Mouse (Mus musculus) forebrain, embryonic 11.5 days (tissue): ENCODE results near the gene 4930451I11Rik. TPM values are rescaled to one million over a fixed set of nuclear protein-coding genes. Genes with fewer than 3 reads are reported as not detected.

Experiments used
- ATAC-seq: fragments of 200-750 bp; cut with Nextera tagmentation; replicated peaks from 2 replicates; pipeline ENCODE4 v1.8.0; 2017; ENCODE audit warnings: moderate TSS enrichment; ENCODE audit not compliant: low FRiP score
- DNase-seq: peaks from one replicate; pipeline ENCODE4 v3.0.0-alpha.2; 2017; ENCODE audit warnings: low spot score
- H3K27ac ChIP-seq: fragments of 300-500 bp; sonication (generic); 2 replicates; pipeline ENCODE4 v1.5.1; 2014; ENCODE audit warnings: low read depth, low read length
- H3K27me3 ChIP-seq: fragments of 300-500 bp; sonication (generic); 2 replicates; pipeline ENCODE4 v1.6.1; 2014; ENCODE audit warnings: mild to moderate bottlenecking, low read length, mixed read lengths; ENCODE audit not compliant: control insufficient read depth, insufficient read depth
- H3K36me3 ChIP-seq: fragments of 300-500 bp; sonication (generic); 2 replicates; pipeline ENCODE4 v1.6.1; 2014; ENCODE audit warnings: mild to moderate bottlenecking, low read length, moderate library complexity, mixed read lengths; ENCODE audit not compliant: control insufficient read depth, insufficient read depth
- H3K4me1 ChIP-seq: fragments of 300-500 bp; sonication (generic); replicated peaks from 2 replicates; pipeline ENCODE4 v1.6.1; 2014; ENCODE audit warnings: low read length, mixed read lengths; ENCODE audit not compliant: control insufficient read depth, insufficient read depth
- H3K4me2 ChIP-seq: fragments of 300-500 bp; sonication (generic); 2 replicates; pipeline ENCODE4 v1.6.1; 2014; ENCODE audit warnings: low read depth, mild to moderate bottlenecking, low read length, moderate library complexity, mixed read lengths; ENCODE audit not compliant: severe bottlenecking
- H3K4me3 ChIP-seq: fragments of 300-500 bp; sonication (generic); 2 replicates; pipeline ENCODE4 v1.5.1; 2014; ENCODE audit warnings: low read depth, low read length
- H3K9ac ChIP-seq: fragments of 300-500 bp; sonication (generic); 2 replicates; pipeline ENCODE4 v1.6.1; 2014; ENCODE audit warnings: low read length
- H3K9me3 ChIP-seq: fragments of 300-500 bp; sonication (generic); 2 replicates; pipeline ENCODE4 v1.6.1; 2016; ENCODE audit warnings: low read length, mixed read lengths; ENCODE audit not compliant: control insufficient read depth
- WGBS: fragments of 180-500 bp; shearing (Covaris S2); extraction: QIAGEN DNeasy Blood & Tissue Kit; methylation state at CpG from one replicate; pipeline ENCODE4 v1.1.7; 2014; 5-methylcytosine and 5-hydroxymethylcytosine counted together
- polyA plus RNA-seq: library from polyadenylated mRNA; unstranded; fragments of >200 nt; fragmentation: Nextera tagmentation; extraction: Ambion mirVana; gene quantifications from 2 replicates; pipeline ENCODE4 v1.2.1, GENCODE M21; 2014

4930451I11Rik gene
- polyA plus RNA-seq, 1 experiment from 2014 or later = not detected

DNA sequence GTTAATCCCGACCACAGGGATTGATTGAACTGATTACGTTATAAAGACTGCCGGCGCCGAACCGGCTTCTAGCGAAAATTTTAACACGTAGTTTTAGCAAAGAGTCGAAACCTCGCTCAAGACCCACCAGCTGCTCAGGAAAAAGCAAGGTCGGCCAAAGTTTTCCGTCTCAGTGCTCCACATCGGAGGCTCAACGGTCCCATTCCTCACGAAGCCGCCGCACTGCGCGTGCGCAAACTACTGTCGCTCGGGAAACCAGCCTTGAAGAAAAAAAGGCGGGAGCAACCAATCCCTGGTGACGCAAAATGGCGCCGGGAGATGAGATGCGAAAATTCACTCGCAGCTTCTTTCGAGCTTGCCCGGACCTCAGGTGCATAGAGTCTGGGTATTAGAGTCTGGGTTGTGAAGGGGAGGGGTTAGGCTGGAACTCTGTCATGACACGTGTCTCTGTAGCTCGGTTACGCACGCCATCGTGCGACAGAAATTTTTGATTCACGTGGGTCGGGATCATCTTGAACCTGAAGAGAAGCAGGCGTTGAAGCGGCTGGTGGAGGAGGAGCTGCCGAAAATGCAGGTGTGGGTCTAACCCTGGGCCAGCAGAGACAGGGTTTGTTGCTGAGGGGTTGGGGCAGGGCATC lies 30.8 kb upstream of the 4930451I11Rik start, which contains the start of gene Ino80e:
Gene Ino80e (minus strand): TSS at position 231 of the 638 bp plus-strand sequence.
- WGBS = under 1% methylated on average over 41 of the region's 41 CpGs

DNA sequence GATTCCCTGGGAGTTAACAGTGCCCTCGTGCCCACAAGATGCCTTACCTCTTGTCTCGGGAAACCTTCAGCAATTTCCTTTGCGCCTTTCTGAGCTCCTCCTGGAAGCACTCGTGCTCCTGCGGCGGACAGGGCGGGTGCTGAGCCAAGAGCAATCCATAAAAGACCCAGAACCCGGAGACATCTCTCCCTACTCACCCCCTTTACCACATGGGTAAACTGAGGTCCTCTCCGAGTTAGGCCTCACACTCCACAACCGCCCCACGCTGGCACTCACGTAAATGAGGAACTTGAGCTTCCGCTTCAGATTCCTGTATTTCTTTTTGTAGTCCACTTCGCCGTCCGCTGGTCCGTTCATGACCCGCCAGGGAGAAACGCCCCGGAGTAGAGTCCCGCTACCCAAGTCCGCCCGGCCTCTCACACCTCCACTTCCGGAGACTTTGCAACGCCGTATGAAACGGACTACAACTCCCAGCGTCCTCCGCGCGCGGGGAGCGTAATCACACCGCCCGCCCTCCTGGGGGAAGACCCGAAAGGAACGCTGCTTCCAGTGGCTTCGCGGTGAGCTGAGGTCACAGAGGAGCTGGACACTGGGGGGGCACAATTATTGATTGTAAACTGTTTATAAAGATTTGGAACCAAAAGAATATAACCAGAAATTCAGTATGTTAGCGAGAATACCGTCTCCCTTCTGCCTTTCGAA lies 30.1 kb upstream of the 4930451I11Rik start, which contains the start of gene Hirip3:
Gene Hirip3 (plus strand): TSS at position 544 of the 702 bp plus-strand sequence.
- ATAC-seq = peak; percentile 89
- Histone ChIP-seq H3K9ac (peak within 1 kb of the TSS; percentile 87), H3K4me3 (peak within 1 kb of the TSS; percentile 64), H3K36me3 (peaks cover 18% of the 10 kb centered on the region; the same call in 1 of the 2 replicates), H3K4me1 (peaks cover 20% of the 10 kb centered on the region), H3K9me3 (no peaks in the 10 kb centered on the region), H3K27ac (peak within 1 kb of the TSS; percentile 84), H3K27me3 (no peaks in the 10 kb centered on the region), H3K4me2 (peak within 1 kb of the TSS; percentile 72)
- 5% methylated on average over 42 of the region's 42 CpGs for WGBS
- peak; percentile 97 for DNase-seq

More for the DNA sequence above, 30.8 kb upstream of the 4930451I11Rik start, which contains the start of gene Ino80e:
- peak; percentile 96 for DNase-seq
- Histone ChIP-seq H3K4me3 (peak within 1 kb of the TSS; percentile 64), H3K4me1 (peaks cover 20% of the 10 kb centered on the region), H3K36me3 (peaks cover 17% of the 10 kb centered on the region; the same call in 1 of the 2 replicates), H3K9ac (peak within 1 kb of the TSS; percentile 87), H3K27me3 (no peaks in the 10 kb centered on the region), H3K27ac (peak within 1 kb of the TSS; percentile 84), H3K9me3 (no peaks in the 10 kb centered on the region), H3K4me2 (peak within 1 kb of the TSS; percentile 72)
- peak; percentile 76 for ATAC-seq

DNA sequence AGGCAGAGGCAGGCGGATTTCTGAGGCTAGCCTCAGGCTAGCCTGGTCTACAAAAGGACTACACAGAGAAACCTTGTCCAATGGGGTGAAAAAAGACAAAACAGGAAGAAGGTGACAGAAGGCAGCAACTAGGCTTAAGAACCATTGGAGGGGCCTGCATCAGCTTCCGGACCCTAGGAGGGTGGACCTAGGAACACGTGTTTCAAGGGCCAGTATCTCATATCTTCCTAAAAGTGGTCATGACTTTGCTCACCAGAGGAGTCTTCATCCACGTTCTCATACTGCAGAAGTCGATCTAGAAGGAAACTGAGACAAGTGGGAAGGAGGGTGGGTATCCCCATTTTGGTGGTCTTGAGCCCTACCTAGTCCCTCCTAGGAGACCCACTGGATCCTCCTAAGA lies 29.5 kb upstream of the 4930451I11Rik start:
- no peaks in the 10 kb centered on the region for H3K27me3 ChIP-seq
- H3K36me3 ChIP-seq = peaks cover 12% of the 10 kb centered on the region; the same call in 1 of the 2 replicates
- peaks cover 20% of the 10 kb centered on the region for H3K4me1 ChIP-seq
- peak overlapping the region; percentile 64 for H3K4me3 ChIP-seq
- no peaks in the 10 kb centered on the region for H3K9me3 ChIP-seq
- H3K4me2 ChIP-seq = peak overlapping the region; percentile 72
- no peak overlapping the region for H3K27ac ChIP-seq
- DNase-seq (no peak), ATAC-seq (no peak)
- peak overlapping the region; percentile 87 for H3K9ac ChIP-seq
- WGBS = 76% methylated on average over 5 of the region's 5 CpGs

DNA sequence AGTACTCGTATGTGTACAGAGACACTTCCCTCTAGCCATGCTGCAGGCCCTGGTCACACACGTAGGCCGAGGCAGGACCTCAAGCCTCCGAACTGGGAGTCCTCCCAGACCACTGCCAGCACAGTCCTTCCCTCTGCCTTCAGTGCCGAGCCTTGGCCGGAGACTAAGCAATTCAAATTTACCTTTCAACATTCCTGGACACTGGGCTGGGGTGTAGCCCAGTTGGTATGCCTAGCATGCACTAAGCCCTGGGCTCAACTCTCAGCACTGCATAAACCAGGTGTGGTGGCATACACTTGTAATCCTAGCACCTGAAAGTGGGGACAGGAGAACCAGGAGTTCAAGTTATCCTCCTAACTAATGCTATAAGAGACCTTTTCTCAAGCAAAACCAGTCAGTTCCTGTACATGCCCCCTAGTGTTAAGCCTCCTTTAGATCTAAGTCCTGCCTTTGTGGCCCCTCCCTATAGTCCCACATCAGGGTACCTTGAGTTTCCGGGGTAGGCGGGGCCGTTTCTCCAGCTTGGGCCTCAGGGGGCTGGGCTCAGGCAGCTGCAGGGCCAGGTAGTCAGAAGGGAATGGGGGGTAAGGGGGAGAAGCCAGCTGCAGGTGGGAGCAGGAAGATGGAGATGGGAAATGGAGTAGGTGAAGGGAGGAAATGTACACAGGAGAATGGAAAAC lies 25.4 kb upstream of the 4930451I11Rik start:
- no peaks in the 10 kb centered on the region for H3K9me3 ChIP-seq
- H3K4me3 ChIP-seq = no peak overlapping the region
- peaks cover 10% of the 10 kb centered on the region for H3K4me1 ChIP-seq
- WGBS = 76% methylated on average over 9 of the region's 9 CpGs
- no peaks in the 10 kb centered on the region for H3K27me3 ChIP-seq
- H3K9ac ChIP-seq = no peak overlapping the region
- DNase-seq = no peak
- H3K4me2 ChIP-seq = no peak overlapping the region
- H3K36me3 ChIP-seq = peaks cover 11% of the 10 kb centered on the region
- H3K27ac ChIP-seq = no peak overlapping the region
- no peak for ATAC-seq

DNA sequence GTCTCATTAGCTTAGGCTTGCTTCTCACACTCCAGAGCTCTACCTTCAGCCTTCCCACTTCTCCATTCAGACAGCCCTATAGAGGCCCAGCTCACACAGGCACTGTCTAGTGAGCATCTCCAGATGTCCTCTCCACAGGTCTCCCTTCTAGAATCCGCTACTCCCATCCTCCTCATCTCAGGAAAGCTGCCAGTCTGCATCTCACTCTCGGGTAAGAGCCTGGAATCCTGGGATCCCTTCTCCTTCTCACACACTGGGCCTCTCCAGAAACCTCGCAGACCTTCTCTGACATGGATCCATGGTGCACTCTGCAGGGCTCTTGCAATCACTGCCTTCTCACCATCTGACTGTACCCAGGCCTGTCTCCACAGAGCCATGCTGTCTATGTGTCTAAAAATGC lies 24.2 kb upstream of the 4930451I11Rik start:
- 74% methylated on average over 3 of the region's 3 CpGs for WGBS
- H3K4me2 ChIP-seq = no peak overlapping the region
- no peaks in the 10 kb centered on the region for H3K9me3 ChIP-seq
- ATAC-seq = no peak
- no peak overlapping the region for H3K4me3 ChIP-seq
- no peak overlapping the region; the same call in 1 of the 2 replicates for H3K9ac ChIP-seq
- H3K4me1 ChIP-seq = peaks cover 7% of the 10 kb centered on the region; the same call in 1 of the 2 replicates
- H3K27ac ChIP-seq = no peak overlapping the region
- peaks cover 11% of the 10 kb centered on the region for H3K36me3 ChIP-seq
- DNase-seq = no peak
- H3K27me3 ChIP-seq = no peaks in the 10 kb centered on the region

DNA sequence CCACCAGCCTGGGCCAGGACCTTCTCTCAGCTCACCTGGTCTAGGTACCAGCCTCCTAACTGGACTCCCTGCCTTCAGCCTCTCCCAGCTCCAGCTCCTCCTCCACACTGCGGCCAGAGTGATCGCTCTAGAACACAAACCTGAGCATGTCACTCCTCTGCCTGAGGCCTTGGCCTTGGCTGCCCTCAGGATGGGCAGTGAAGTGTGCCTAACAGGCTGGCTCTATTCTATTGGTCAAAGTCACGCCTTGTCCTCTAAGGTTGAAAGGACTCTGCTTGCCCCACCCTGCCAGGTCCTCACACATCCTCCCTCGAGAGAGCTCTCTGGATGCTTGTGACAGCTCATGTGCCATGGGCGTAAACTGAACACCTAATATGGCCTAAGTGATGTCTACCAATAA lies 22.0 kb upstream of the 4930451I11Rik start:
- WGBS = 79% methylated on average over 5 of the region's 5 CpGs
- ATAC-seq (no peak), DNase-seq (no peak)
- Histone ChIP-seq H3K9me3 (no peaks in the 10 kb centered on the region), H3K4me2 (no peak overlapping the region), H3K9ac (no peak overlapping the region), H3K27ac (no peak overlapping the region), H3K4me1 (peaks cover 10% of the 10 kb centered on the region; the same call in 1 of the 2 replicates), H3K27me3 (peaks cover 6% of the 10 kb centered on the region; the same call in 1 of the 2 replicates), H3K4me3 (no peak overlapping the region), H3K36me3 (peaks cover 8% of the 10 kb centered on the region)

DNA sequence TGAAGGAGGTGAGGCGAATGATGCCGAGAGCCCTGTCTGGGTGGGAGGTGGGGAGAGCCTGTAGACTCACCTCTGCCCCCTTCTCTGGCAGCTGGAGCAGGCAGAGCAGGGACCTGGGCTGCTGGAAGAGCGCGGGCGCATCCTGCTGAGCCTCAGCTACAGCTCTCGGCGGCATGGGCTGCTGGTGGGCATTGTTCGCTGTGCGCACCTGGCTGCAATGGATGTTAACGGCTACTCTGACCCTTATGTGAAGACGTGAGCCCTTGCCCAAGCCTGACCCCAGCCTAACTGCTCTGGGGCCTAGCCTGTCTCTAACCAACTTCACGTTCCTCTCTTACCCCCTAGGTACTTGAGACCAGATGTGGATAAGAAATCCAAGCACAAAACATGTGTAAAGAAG lies 19.8 kb upstream of the 4930451I11Rik start:
- DNase-seq = no peak
- Histone ChIP-seq H3K9ac (peak overlapping the region; percentile 27; the same call in 1 of the 2 replicates), H3K4me1 (peaks cover 16% of the 10 kb centered on the region), H3K4me3 (no peak overlapping the region), H3K27me3 (peaks cover 7% of the 10 kb centered on the region; the same call in 1 of the 2 replicates), H3K27ac (no peak overlapping the region), H3K9me3 (no peaks in the 10 kb centered on the region), H3K4me2 (no peak overlapping the region), H3K36me3 (peaks cover 5% of the 10 kb centered on the region)
- ATAC-seq = no peak
- WGBS = 27% methylated on average over 12 of the region's 12 CpGs

DNA sequence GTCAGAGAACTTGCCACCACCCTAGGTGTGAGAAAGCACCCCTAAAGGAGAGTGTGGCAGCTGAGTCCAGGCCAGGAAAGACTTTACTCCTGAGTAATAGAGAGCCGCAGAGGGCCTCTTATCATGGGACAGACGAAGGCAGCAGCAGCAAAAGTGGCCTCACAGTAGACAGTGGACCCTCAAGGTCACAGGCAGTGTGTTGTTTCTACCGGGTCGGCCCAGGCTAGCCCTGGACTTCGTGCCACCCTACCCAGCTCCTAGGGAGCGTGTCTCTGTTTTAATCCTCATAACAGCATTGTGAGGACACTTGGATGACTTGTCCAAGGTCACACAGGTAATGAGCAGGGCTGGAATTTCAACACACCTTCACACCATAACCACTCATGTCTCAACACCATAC lies 18.7 kb upstream of the 4930451I11Rik start:
- Histone ChIP-seq H3K4me1 (peaks cover 16% of the 10 kb centered on the region), H3K4me3 (no peak overlapping the region), H3K9me3 (no peaks in the 10 kb centered on the region), H3K36me3 (peaks cover 2% of the 10 kb centered on the region; the same call in 1 of the 2 replicates), H3K9ac (no peak overlapping the region), H3K27me3 (peaks cover 7% of the 10 kb centered on the region; the same call in 1 of the 2 replicates), H3K4me2 (no peak overlapping the region), H3K27ac (no peak overlapping the region)
- WGBS = 88% methylated on average over 6 of the region's 6 CpGs
- peak; percentile 46 for DNase-seq
- ATAC-seq = no peak
